Mouse (Mus musculus) neural tube, embryonic 13.5 days (tissue): Measurements from ENCODE around the gene Pskh1. TPM values are rescaled to one million over a fixed set of nuclear protein-coding genes. Genes with fewer than 3 reads are reported as not detected.
A peak's percentile ranks its signal among the peaks of the same experiment; 100 is the strongest.

ENCODE experiments used
- ATAC-seq: fragments of 200-750 bp; cut with Nextera tagmentation; 2 replicates; pipeline ENCODE4 v1.8.0; 2017; ENCODE audit warnings: low read depth, mild to moderate bottlenecking, moderate TSS enrichment, moderate library complexity
- H3K27ac ChIP-seq: fragments of 300-500 bp; sonication (generic); replicated peaks from 2 replicates; pipeline ENCODE4 v1.5.1; 2015; ENCODE audit warnings: moderate library complexity, mild to moderate bottlenecking, inconsistent platforms
- H3K27me3 ChIP-seq: fragments of 300-500 bp; sonication (generic); 2 replicates; pipeline ENCODE4 v1.6.1; 2015; ENCODE audit warnings: mild to moderate bottlenecking, inconsistent platforms
- H3K36me3 ChIP-seq: fragments of 300-500 bp; sonication (generic); 2 replicates; pipeline ENCODE4 v1.6.1; 2015; ENCODE audit warnings: mild to moderate bottlenecking, inconsistent platforms
- H3K4me1 ChIP-seq: fragments of 300-500 bp; sonication (generic); replicated peaks from 2 replicates; pipeline ENCODE4 v1.6.1; 2015; ENCODE audit warnings: inconsistent platforms
- H3K4me2 ChIP-seq: fragments of 300-500 bp; sonication (generic); 2 replicates; pipeline ENCODE4 v1.6.1; 2015; ENCODE audit warnings: inconsistent platforms, mild to moderate bottlenecking, moderate library complexity
- H3K4me3 ChIP-seq: fragments of 300-500 bp; sonication (generic); 2 replicates; pipeline ENCODE4 v1.5.1; 2015; ENCODE audit warnings: mild to moderate bottlenecking, inconsistent platforms
- H3K9ac ChIP-seq: fragments of 300-500 bp; sonication (generic); 2 replicates; pipeline ENCODE4 v1.6.1; 2015; ENCODE audit warnings: moderate library complexity, mild to moderate bottlenecking, inconsistent platforms
- H3K9me3 ChIP-seq: fragments of 300-500 bp; sonication (generic); 2 replicates; pipeline ENCODE4 v1.6.1; 2016; ENCODE audit warnings: inconsistent platforms
- WGBS: fragments of 180-500 bp; shearing (Covaris S2); methylation state at CpG from one replicate; pipeline ENCODE4 v1.1.7; 2015; 5-methylcytosine and 5-hydroxymethylcytosine counted together
- polyA plus RNA-seq: library from polyadenylated mRNA; unstranded; fragments of >200 nt; fragmentation: Nextera tagmentation; extraction: Ambion mirVana; gene quantifications from 2 replicates; pipeline ENCODE4 v1.2.1, GENCODE M21; 2015

Pskh1 gene
- polyA plus RNA-seq, 1 experiment from 2014 or later = 14.2 TPM

GRCm38 (mm10) chr8:105859314-105859713 lies 40.9 kb upstream of the Pskh1 start:
- Histone ChIP-seq H3K9me3 (no peaks in the 10 kb centered on the region), H3K27me3 (no peaks in the 10 kb centered on the region), H3K27ac (peak overlapping the region; percentile 93; the same call in 1 of the 2 replicates), H3K4me1 (peaks cover 78% of the 10 kb centered on the region), H3K4me2 (peak overlapping the region; percentile 92), H3K9ac (peak overlapping the region; percentile 60; the same call in 1 of the 2 replicates), H3K36me3 (peaks cover 8% of the 10 kb centered on the region; the same call in 1 of the 2 replicates), H3K4me3 (peak overlapping the region; percentile 95; the same call in 1 of the 2 replicates)
- no peak for ATAC-seq
- WGBS = 83% methylated on average over 5 of the region's 5 CpGs

DNA sequence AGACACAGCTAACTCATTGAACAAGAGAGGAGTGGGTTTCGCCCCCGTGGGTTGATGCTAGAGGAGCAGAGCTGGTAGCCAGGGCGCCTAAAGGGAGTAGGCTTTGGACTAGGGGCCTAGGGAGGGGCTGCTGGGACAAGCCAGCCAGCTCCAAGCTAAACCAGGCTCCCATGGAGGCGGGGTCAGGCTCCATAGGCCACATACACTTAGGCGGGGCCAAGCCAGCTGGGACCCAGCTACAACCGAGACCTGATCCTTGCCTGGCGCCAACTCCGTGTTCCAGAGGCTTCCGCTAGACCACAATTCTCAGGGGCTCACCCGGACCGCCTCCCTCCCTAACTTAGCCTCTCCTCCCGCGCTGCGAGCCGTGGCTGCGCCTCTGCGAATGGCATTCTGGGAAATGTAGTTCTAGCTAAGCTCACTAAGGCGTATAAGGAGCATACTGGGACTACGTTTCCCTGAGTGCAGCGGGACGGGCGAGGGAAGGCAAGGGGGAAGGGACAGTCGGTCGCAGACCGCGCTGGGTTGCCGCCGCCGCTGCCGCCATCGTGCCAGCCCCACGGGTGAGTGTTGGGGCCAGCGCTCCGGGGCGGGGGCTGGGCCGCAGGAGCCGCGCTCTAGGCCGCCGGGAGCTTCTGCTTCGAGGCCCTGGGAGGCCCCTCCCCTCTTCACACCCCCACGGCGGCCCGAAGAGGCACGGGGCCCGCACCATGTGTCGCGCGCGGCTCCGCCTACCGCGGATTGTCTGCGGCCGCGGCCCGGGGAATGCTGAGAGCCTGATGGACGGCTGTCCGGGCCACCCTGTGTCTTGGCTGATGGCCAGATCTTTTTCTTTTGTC lies 39.9 kb upstream of the Pskh1 start, which contains the start of gene Nutf2:
Nutf2 (plus strand) TSS at position 438 of the 839 bp plus-strand sequence.
- H3K36me3 ChIP-seq = peaks cover 8% of the 10 kb centered on the region; the same call in 1 of the 2 replicates
- peak within 1 kb of the TSS; percentile 96 for H3K9ac ChIP-seq
- H3K9me3 ChIP-seq = no peaks in the 10 kb centered on the region
- H3K27me3 ChIP-seq = no peaks in the 10 kb centered on the region
- peak; percentile 97 for ATAC-seq
- under 1% methylated on average over 55 of the region's 59 CpGs for WGBS
- peak within 1 kb of the TSS; percentile 95 for H3K4me3 ChIP-seq
- peak within 1 kb of the TSS; percentile 92 for H3K4me2 ChIP-seq
- H3K4me1 ChIP-seq = peaks cover 77% of the 10 kb centered on the region
- peak within 1 kb of the TSS; percentile 93 for H3K27ac ChIP-seq

- no peaks in the 10 kb centered on the region for H3K9me3 ChIP-seq
- H3K27me3 ChIP-seq = no peaks in the 10 kb centered on the region
- no peak for ATAC-seq
- 21% methylated on average over 1 of the region's 1 CpGs for WGBS
- peak overlapping the region; percentile 95 for H3K4me3 ChIP-seq
- peaks cover 61% of the 10 kb centered on the region for H3K4me1 ChIP-seq
- H3K4me2 ChIP-seq = peak overlapping the region; percentile 92
- H3K27ac ChIP-seq = no peak overlapping the region
- H3K9ac ChIP-seq = peak overlapping the region; percentile 96
- peaks cover 21% of the 10 kb centered on the region for H3K36me3 ChIP-seq
Measured at GRCm38 (mm10) chr8:105861951-105862350, 38.3 kb upstream of the Pskh1 start.

DNA sequence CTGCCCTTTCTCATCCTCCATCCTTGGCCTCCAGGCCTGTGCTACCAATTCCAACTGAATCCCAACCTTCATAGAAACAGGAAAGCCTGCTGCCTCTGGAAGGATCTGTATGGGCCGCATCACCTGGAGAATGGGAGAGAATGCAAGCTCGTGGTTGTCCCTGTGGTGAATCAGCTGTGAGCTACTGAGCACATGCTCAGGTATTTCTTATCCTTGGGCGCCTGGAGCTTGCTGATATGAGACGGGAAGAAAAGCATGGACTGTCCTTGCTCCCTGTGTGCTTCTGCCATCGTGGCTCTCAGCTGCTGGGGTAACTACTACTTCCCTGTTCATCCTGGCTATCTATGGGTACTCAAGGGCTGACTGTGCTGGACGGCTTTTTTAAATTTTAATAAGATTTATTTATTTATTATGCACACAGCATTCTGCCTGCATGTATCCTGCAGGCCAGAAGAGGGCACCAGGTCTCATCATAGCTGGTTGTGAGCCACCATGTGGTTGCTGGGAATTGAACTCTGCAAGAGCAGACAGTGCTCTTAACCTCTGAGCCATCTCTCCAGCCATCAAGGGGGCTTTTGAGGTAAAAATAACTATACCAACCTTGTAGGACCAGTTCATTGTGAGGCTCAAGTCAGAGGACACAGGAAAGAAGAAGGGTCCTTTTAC lies 33.7 kb upstream of the Pskh1 start:
- H3K36me3 ChIP-seq = peaks cover 55% of the 10 kb centered on the region
- no peak overlapping the region for H3K9ac ChIP-seq
- H3K27ac ChIP-seq = no peak overlapping the region
- no peak overlapping the region for H3K4me2 ChIP-seq
- WGBS = 85% methylated on average over 6 of the region's 6 CpGs
- H3K4me1 ChIP-seq = peaks cover 26% of the 10 kb centered on the region
- H3K4me3 ChIP-seq = no peak overlapping the region
- no peaks in the 10 kb centered on the region for H3K9me3 ChIP-seq
- H3K27me3 ChIP-seq = no peaks in the 10 kb centered on the region
- no peak for ATAC-seq

- no peaks in the 10 kb centered on the region for H3K9me3 ChIP-seq
- H3K27ac ChIP-seq = no peak overlapping the region
- no peaks in the 10 kb centered on the region for H3K4me1 ChIP-seq
- no peaks in the 10 kb centered on the region for H3K27me3 ChIP-seq
- no peak overlapping the region for H3K4me3 ChIP-seq
- 83% methylated on average over 6 of the region's 6 CpGs for WGBS
- no peak overlapping the region for H3K4me2 ChIP-seq
- H3K9ac ChIP-seq = no peak overlapping the region
- H3K36me3 ChIP-seq = peaks cover 75% of the 10 kb centered on the region
- ATAC-seq = no peak
Measured at GRCm38 (mm10) chr8:105874301-105874700, 25.9 kb upstream of the Pskh1 start.

- H3K4me1 ChIP-seq = peaks cover 31% of the 10 kb centered on the region
- peak within 1 kb of the TSS; percentile 91 for H3K4me2 ChIP-seq
- peak; percentile 89 for ATAC-seq
- WGBS = under 1% methylated on average over 45 of the region's 45 CpGs
- H3K9ac ChIP-seq = peak within 1 kb of the TSS; percentile 91
- 0 out of 2 replicates have a peak within 1 kb of the TSS, but pooled peaks have one; percentile 38 for H3K27ac ChIP-seq
- peaks cover 59% of the 10 kb centered on the region for H3K36me3 ChIP-seq
- peak within 1 kb of the TSS; percentile 92 for H3K4me3 ChIP-seq
- H3K9me3 ChIP-seq = no peaks in the 10 kb centered on the region
- no peaks in the 10 kb centered on the region for H3K27me3 ChIP-seq
Measured at GRCm38 (mm10) chr8:105880754-105881520, 19.3 kb upstream of the Pskh1 start, which contains the start of gene Edc4. TSS of gene Edc4 (plus strand) at chr8:105880881.

DNA sequence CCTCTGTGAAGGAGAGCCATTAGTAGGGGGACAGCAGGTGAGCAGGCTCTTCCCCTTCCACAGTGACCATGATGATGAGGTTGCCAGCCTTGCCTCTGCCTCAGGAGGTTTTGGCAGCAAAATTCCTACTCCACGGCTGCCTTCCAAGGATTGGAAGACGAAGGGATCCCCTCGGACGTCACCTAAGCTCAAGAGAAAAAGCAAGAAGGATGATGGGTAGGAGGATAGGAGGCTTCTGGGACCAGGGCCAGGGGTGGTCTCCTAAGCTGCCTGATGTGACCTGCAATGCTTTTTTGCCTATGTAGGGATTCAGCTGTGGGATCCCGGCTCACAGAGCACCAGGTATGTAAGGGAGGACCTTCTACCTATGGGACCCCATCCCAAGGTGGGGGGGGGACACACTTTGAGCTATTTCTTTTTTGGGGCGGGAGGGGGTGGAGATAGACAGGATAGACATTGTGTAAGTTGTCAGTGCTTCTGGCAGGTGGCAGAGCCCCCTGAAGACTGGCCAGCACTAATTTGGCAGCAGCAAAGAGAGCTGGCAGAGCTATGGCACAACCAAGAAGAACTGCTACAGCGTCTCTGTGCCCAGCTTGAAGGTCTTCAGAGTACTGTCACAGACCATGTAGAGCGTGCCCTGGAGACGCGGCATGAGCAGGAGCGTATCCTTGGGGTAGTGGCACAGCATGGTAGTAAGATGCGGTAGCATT lies 10.3 kb upstream of the Pskh1 start:
- H3K4me2 ChIP-seq = no peak overlapping the region
- no peak overlapping the region for H3K9ac ChIP-seq
- ATAC-seq = no peak
- no peak overlapping the region for H3K4me3 ChIP-seq
- peaks cover 90% of the 10 kb centered on the region for H3K36me3 ChIP-seq
- H3K27ac ChIP-seq = no peak overlapping the region
- WGBS = 92% methylated on average over 12 of the region's 12 CpGs
- no peaks in the 10 kb centered on the region for H3K9me3 ChIP-seq
- H3K27me3 ChIP-seq = no peaks in the 10 kb centered on the region
- peaks cover 9% of the 10 kb centered on the region for H3K4me1 ChIP-seq

DNA sequence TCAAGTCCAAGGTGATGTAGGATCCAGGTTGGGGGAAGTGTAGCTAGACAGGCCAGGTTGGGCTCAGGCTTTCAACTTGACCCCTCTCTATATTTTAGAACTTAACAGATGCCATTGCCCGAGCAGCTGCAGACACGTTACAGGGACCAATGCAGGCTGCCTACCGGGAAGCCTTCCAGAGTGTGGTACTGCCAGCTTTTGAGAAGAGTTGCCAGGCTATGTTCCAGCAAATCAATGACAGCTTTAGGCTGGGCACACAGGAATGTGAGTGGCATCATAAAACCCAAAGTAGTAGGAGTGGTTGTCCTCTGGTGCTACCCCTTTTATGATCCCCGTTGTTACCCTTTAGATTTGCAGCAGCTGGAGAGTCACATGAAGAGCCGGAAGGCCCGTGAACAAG lies 9.4 kb upstream of the Pskh1 start:
- no peak overlapping the region for H3K4me3 ChIP-seq
- H3K4me2 ChIP-seq = no peak overlapping the region
- H3K9ac ChIP-seq = no peak overlapping the region
- H3K27ac ChIP-seq = no peak overlapping the region
- WGBS = 76% methylated on average over 6 of the region's 6 CpGs
- no peaks in the 10 kb centered on the region for H3K9me3 ChIP-seq
- H3K4me1 ChIP-seq = peaks cover 9% of the 10 kb centered on the region
- peaks cover 87% of the 10 kb centered on the region for H3K36me3 ChIP-seq
- H3K27me3 ChIP-seq = no peaks in the 10 kb centered on the region
- no peak for ATAC-seq

GRCm38 (mm10) chr8:105892432-105892831 lies 7.8 kb upstream of the Pskh1 start:
- ATAC-seq = 0 out of 2 replicates have a peak, but pooled peaks have one; percentile 4
- H3K9ac ChIP-seq = no peak overlapping the region
- no peaks in the 10 kb centered on the region for H3K27me3 ChIP-seq
- H3K4me1 ChIP-seq = peaks cover 9% of the 10 kb centered on the region
- H3K9me3 ChIP-seq = no peaks in the 10 kb centered on the region
- H3K4me2 ChIP-seq = no peak overlapping the region
- H3K4me3 ChIP-seq = no peak overlapping the region
- H3K36me3 ChIP-seq = peaks cover 72% of the 10 kb centered on the region
- 91% methylated on average over 6 of the region's 6 CpGs for WGBS
- peak overlapping the region; percentile 38; the same call in 1 of the 2 replicates for H3K27ac ChIP-seq

GRCm38 (mm10) chr8:105893339-105893738 lies 6.9 kb upstream of the Pskh1 start, which contains the start of gene Nrn1l:
TSS of gene Nrn1l (plus strand) at chr8:105893567.
- Histone ChIP-seq H3K4me2 (peak within 1 kb of the TSS; percentile 35), H3K27me3 (no peaks in the 10 kb centered on the region), H3K9me3 (no peaks in the 10 kb centered on the region), H3K9ac (peak within 1 kb of the TSS; percentile 58), H3K4me3 (0 out of 2 replicates have a peak within 1 kb of the TSS, but pooled peaks have one; percentile 3), H3K36me3 (peaks cover 62% of the 10 kb centered on the region), H3K27ac (peak within 1 kb of the TSS; percentile 65), H3K4me1 (peaks cover 9% of the 10 kb centered on the region)
- ATAC-seq = peak; percentile 91
- 3% methylated on average over 11 of the region's 11 CpGs for WGBS
